Mouse (Mus musculus): ENCODE results near the gene Ntn1.

- TF ChIP-seq CTCF (conservative IDR thresholded peaks at IDR 0.05; ENCODE audit: insufficient read depth, insufficient read length, low read depth, low read length) (no peak), POLR2A (IDR thresholded peaks at IDR 0.05; ENCODE audit: low read depth, low read length) (no peak)
Measured at GRCm38 (mm10) chr11:68425492-68426315, 25.1 kb upstream of the Ntn1 start.

All from kidney, adult 2 months (tissue).